Mouse (Mus musculus) neural tube, embryonic 14.5 days (tissue): Measurements from ENCODE around the gene Serpinb6b. TPM values are rescaled to one million over a fixed set of nuclear protein-coding genes. Genes with fewer than 3 reads are reported as not detected.

ENCODE experiments used
- ATAC-seq: fragments of 200-750 bp; cut with Nextera tagmentation; 2 replicates; pipeline ENCODE4 v1.8.0; 2017; ENCODE audit warnings: low read depth, mild to moderate bottlenecking, moderate TSS enrichment, moderate library complexity
- H3K27ac ChIP-seq: fragments of 300-500 bp; sonication (generic); 2 replicates; pipeline ENCODE4 v1.5.1; 2014; ENCODE audit warnings: low read depth, mild to moderate bottlenecking, control low read depth, low read length, moderate library complexity, mixed read lengths
- H3K27me3 ChIP-seq: fragments of 300-500 bp; sonication (generic); 2 replicates; pipeline ENCODE4 v1.6.1; 2014; ENCODE audit warnings: low read length; ENCODE audit not compliant: control insufficient read depth, insufficient read depth
- H3K36me3 ChIP-seq: fragments of 300-500 bp; sonication (generic); 2 replicates; pipeline ENCODE4 v1.6.1; 2014; ENCODE audit warnings: low read length, mixed read lengths; ENCODE audit not compliant: control insufficient read depth, insufficient read depth
- H3K4me1 ChIP-seq: fragments of 300-500 bp; sonication (generic); 2 replicates; pipeline ENCODE4 v1.6.1; 2014; ENCODE audit warnings: low read length; ENCODE audit not compliant: control insufficient read depth, insufficient read depth
- H3K4me2 ChIP-seq: fragments of 300-500 bp; sonication (generic); 2 replicates; pipeline ENCODE4 v1.6.1; 2014; ENCODE audit warnings: mild to moderate bottlenecking, low read depth, low read length, control low read depth
- H3K4me3 ChIP-seq: fragments of 300-500 bp; sonication (generic); 2 replicates; pipeline ENCODE4 v1.5.1; 2014; ENCODE audit warnings: low read depth, low read length, control low read depth, mixed read lengths
- H3K9ac ChIP-seq: fragments of 300-500 bp; sonication (generic); replicated peaks from 2 replicates; pipeline ENCODE4 v1.6.1; 2014; ENCODE audit warnings: low read depth, mild to moderate bottlenecking, control low read depth, low read length, mixed read lengths
- H3K9me3 ChIP-seq: fragments of 300-500 bp; sonication (generic); 2 replicates; pipeline ENCODE4 v1.6.1; 2016; ENCODE audit warnings: low read length; ENCODE audit not compliant: control insufficient read depth
- WGBS: fragments of 180-500 bp; shearing (Covaris S2); extraction: QIAGEN DNeasy Blood & Tissue Kit; methylation state at CpG from one replicate; pipeline ENCODE4 v1.1.7; 2014; 5-methylcytosine and 5-hydroxymethylcytosine counted together
- polyA plus RNA-seq: library from polyadenylated mRNA; unstranded; fragments of >200 nt; fragmentation: Nextera tagmentation; extraction: Ambion mirVana; gene quantifications from 2 replicates; pipeline ENCODE4 v1.2.1, GENCODE M21; 2014

Gene Serpinb6b
- polyA plus RNA-seq, 1 experiment from 2014 or later = 0.60 TPM

- 73% methylated on average over 2 of the region's 2 CpGs for WGBS
Measured at GRCm38 (mm10) chr13:33013271-33013670, 48.3 kb downstream of the Serpinb6b start.

GRCm38 (mm10) chr13:33022371-33022770 lies 57.4 kb downstream of the Serpinb6b start:
- Histone ChIP-seq H3K4me1 (no peaks in the 10 kb centered on the region), H3K27ac (no peak overlapping the region), H3K36me3 (no peaks in the 10 kb centered on the region), H3K4me3 (no peak overlapping the region), H3K9me3 (no peaks in the 10 kb centered on the region), H3K27me3 (no peaks in the 10 kb centered on the region), H3K4me2 (no peak overlapping the region), H3K9ac (no peak overlapping the region)
- WGBS = 96% methylated on average over 1 of the region's 1 CpGs
- no peak for ATAC-seq

More at GRCm38 (mm10) chr13:33013271-33013670, 48.3 kb downstream of the Serpinb6b start:
- Histone ChIP-seq H3K4me2 (no peak overlapping the region), H3K4me1 (no peaks in the 10 kb centered on the region), H3K4me3 (no peak overlapping the region), H3K9me3 (no peaks in the 10 kb centered on the region), H3K27ac (no peak overlapping the region), H3K27me3 (no peaks in the 10 kb centered on the region), H3K36me3 (no peaks in the 10 kb centered on the region), H3K9ac (no peak overlapping the region)
- ATAC-seq = no peak

- no peak overlapping the region for H3K4me2 ChIP-seq
- H3K9ac ChIP-seq = no peak overlapping the region
- H3K4me3 ChIP-seq = no peak overlapping the region
- 72% methylated on average over 1 of the region's 1 CpGs for WGBS
- no peaks in the 10 kb centered on the region for H3K9me3 ChIP-seq
- H3K36me3 ChIP-seq = no peaks in the 10 kb centered on the region
- H3K4me1 ChIP-seq = no peaks in the 10 kb centered on the region
- no peaks in the 10 kb centered on the region for H3K27me3 ChIP-seq
- no peak overlapping the region for H3K27ac ChIP-seq
- ATAC-seq = no peak
Measured at GRCm38 (mm10) chr13:33026427-33027057, 61.5 kb downstream of the Serpinb6b start.

GRCm38 (mm10) chr13:33027244-33027643 lies 62.2 kb downstream of the Serpinb6b start, which contains the start of gene Serpinb9b:
Gene Serpinb9b, plus strand, starts transcription at chr13:33027416.
- no peaks in the 10 kb centered on the region for H3K4me1 ChIP-seq
- no peaks in the 10 kb centered on the region for H3K27me3 ChIP-seq
- no peak within 1 kb of the TSS for H3K27ac ChIP-seq
- H3K9ac ChIP-seq = no peak within 1 kb of the TSS
- WGBS = 89% methylated on average over 2 of the region's 2 CpGs
- ATAC-seq = no peak
- H3K4me3 ChIP-seq = no peak within 1 kb of the TSS
- H3K36me3 ChIP-seq = no peaks in the 10 kb centered on the region
- no peaks in the 10 kb centered on the region for H3K9me3 ChIP-seq
- no peak within 1 kb of the TSS for H3K4me2 ChIP-seq

GRCm38 (mm10) chr13:33028146-33028545 lies 63.1 kb downstream of the Serpinb6b start:
- Histone ChIP-seq H3K27ac (no peak overlapping the region), H3K9me3 (no peaks in the 10 kb centered on the region), H3K36me3 (no peaks in the 10 kb centered on the region), H3K4me1 (no peaks in the 10 kb centered on the region), H3K9ac (no peak overlapping the region), H3K27me3 (no peaks in the 10 kb centered on the region), H3K4me3 (no peak overlapping the region), H3K4me2 (no peak overlapping the region)
- no peak for ATAC-seq
- 58% methylated on average over 2 of the region's 2 CpGs for WGBS

- H3K27ac ChIP-seq = no peak overlapping the region
- H3K9ac ChIP-seq = no peak overlapping the region
- H3K36me3 ChIP-seq = no peaks in the 10 kb centered on the region
- no peaks in the 10 kb centered on the region for H3K27me3 ChIP-seq
- no peak for ATAC-seq
- no peaks in the 10 kb centered on the region for H3K4me1 ChIP-seq
- H3K4me3 ChIP-seq = no peak overlapping the region
- H3K9me3 ChIP-seq = no peaks in the 10 kb centered on the region
- 79% methylated on average over 2 of the region's 2 CpGs for WGBS
- no peak overlapping the region for H3K4me2 ChIP-seq
Measured at GRCm38 (mm10) chr13:33028550-33028949, 63.5 kb downstream of the Serpinb6b start.

Other genes starting within 250 kb of the Serpinb6b start
- 0.28 TPM in 1 of 2 replicates, not detected in the other for gene Mylk4, start 181.3 kb upstream of the Serpinb6b start, polyA plus RNA-seq
- gene Wrnip1, start 163.2 kb upstream of the Serpinb6b start, polyA plus RNA-seq = 25.6 and 29.0 TPM in 2 replicates
- gene D930007J09Rik, start 162.4 kb upstream of the Serpinb6b start, polyA plus RNA-seq = not detected in 2 replicates
- gene Serpinb1a, start 114.0 kb upstream of the Serpinb6b start, polyA plus RNA-seq = 0.54 and 2.6 TPM in 2 replicates
- 0.15 TPM in 1 of 2 replicates, not detected in the other for gene Serpinb1c, start 67.0 kb upstream of the Serpinb6b start, polyA plus RNA-seq
- 1.2 and 1.6 TPM in 2 replicates for gene Serpinb9, start 38.0 kb downstream of the Serpinb6b start, polyA plus RNA-seq
- gene Serpinb9b, start 62.2 kb downstream of the Serpinb6b start, polyA plus RNA-seq = 0.28 and 0.29 TPM in 2 replicates
- 24.0 and 45.4 TPM in 2 replicates for gene Serpinb1b, start 113.4 kb downstream of the Serpinb6b start, polyA plus RNA-seq
- gene Serpinb9c, start 194.5 kb downstream of the Serpinb6b start, polyA plus RNA-seq = not detected in 2 replicates
- not detected in 2 replicates for gene Serpinb9d, start 227.8 kb downstream of the Serpinb6b start, polyA plus RNA-seq